Mouse (Mus musculus): ENCODE results near the gene Mrpl52. TPM values are rescaled to one million over a fixed set of nuclear protein-coding genes. Genes with fewer than 3 reads are reported as not detected.

Gene Mrpl52
- 27.3 TPM for polyA plus RNA-seq (2014; fragmentation: Illumina TruSeq; extraction: RNeasy Lipid Tissue Mini Kit (QIAGEN cat#74804); ENCODE audit: low read depth, low replicate concordance)

GRCm38 (mm10) chr14:54426689-54427398, at the start of gene Mrpl52:
Gene Mrpl52 (plus strand): TSS chr14:54426909.

GRCm38 (mm10) chr14:54417623-54418081, 9.1 kb upstream of the Mrpl52 start, which contains the start of gene Slc7a7:
Gene Slc7a7 (minus strand): TSS chr14:54417780.

GRCm38 (mm10) chr14:54431334-54432077, 4.8 kb downstream of the Mrpl52 start, which contains the start of gene Mmp14:
Gene Mmp14 (plus strand): TSS chr14:54431612.

GRCm38 (mm10) chr14:54463959-54464292, 37.2 kb downstream of the Mrpl52 start, which contains the start of gene Lrp10:
Gene Lrp10 (plus strand): TSS chr14:54464137.

GRCm38 (mm10) chr14:54475941-54476844, 49.5 kb downstream of the Mrpl52 start, which contains the start of gene Rem2:
Gene Rem2 (plus strand): TSS chr14:54476100.

Other genes with a start within 250 kb of the Mrpl52 start
- 10.5 TPM for gene Dad1, start 172.8 kb upstream of the Mrpl52 start, polyA plus RNA-seq (2014; fragmentation: Illumina TruSeq; extraction: RNeasy Lipid Tissue Mini Kit (QIAGEN cat#74804); ENCODE audit: low read depth, low replicate concordance)
- gene Abhd4, start 172.7 kb upstream of the Mrpl52 start, polyA plus RNA-seq (2014; fragmentation: Illumina TruSeq; extraction: RNeasy Lipid Tissue Mini Kit (QIAGEN cat#74804); ENCODE audit: low read depth, low replicate concordance), result 51.7 TPM
- gene Olfr49, start 142.0 kb upstream of the Mrpl52 start, polyA plus RNA-seq (2014; fragmentation: Illumina TruSeq; extraction: RNeasy Lipid Tissue Mini Kit (QIAGEN cat#74804); ENCODE audit: low read depth, low replicate concordance), result not detected
- 3.9 TPM for gene Oxa1l, start 66.1 kb upstream of the Mrpl52 start, polyA plus RNA-seq (2014; fragmentation: Illumina TruSeq; extraction: RNeasy Lipid Tissue Mini Kit (QIAGEN cat#74804); ENCODE audit: low read depth, low replicate concordance)
- gene Slc7a7, start 9.1 kb upstream of the Mrpl52 start, polyA plus RNA-seq (2014; fragmentation: Illumina TruSeq; extraction: RNeasy Lipid Tissue Mini Kit (QIAGEN cat#74804); ENCODE audit: low read depth, low replicate concordance), result 2.4 TPM
- 10.9 TPM for gene Mmp14, start 4.7 kb downstream of the Mrpl52 start, polyA plus RNA-seq (2014; fragmentation: Illumina TruSeq; extraction: RNeasy Lipid Tissue Mini Kit (QIAGEN cat#74804); ENCODE audit: low read depth, low replicate concordance)
- 0.66 TPM for gene Lrp10, start 37.2 kb downstream of the Mrpl52 start, polyA plus RNA-seq (2014; fragmentation: Illumina TruSeq; extraction: RNeasy Lipid Tissue Mini Kit (QIAGEN cat#74804); ENCODE audit: low read depth, low replicate concordance)
- gene Rem2, start 49.2 kb downstream of the Mrpl52 start, polyA plus RNA-seq (2014; fragmentation: Illumina TruSeq; extraction: RNeasy Lipid Tissue Mini Kit (QIAGEN cat#74804); ENCODE audit: low read depth, low replicate concordance), result 0.32 TPM
- 40.1 TPM for gene Prmt5, start 90.6 kb downstream of the Mrpl52 start, polyA plus RNA-seq (2014; fragmentation: Illumina TruSeq; extraction: RNeasy Lipid Tissue Mini Kit (QIAGEN cat#74804); ENCODE audit: low read depth, low replicate concordance)
- 22.2 TPM for gene Haus4, start 127.7 kb downstream of the Mrpl52 start, polyA plus RNA-seq (2014; fragmentation: Illumina TruSeq; extraction: RNeasy Lipid Tissue Mini Kit (QIAGEN cat#74804); ENCODE audit: low read depth, low replicate concordance)
- 6.1 TPM for gene Ajuba, start 150.6 kb downstream of the Mrpl52 start, polyA plus RNA-seq (2014; fragmentation: Illumina TruSeq; extraction: RNeasy Lipid Tissue Mini Kit (QIAGEN cat#74804); ENCODE audit: low read depth, low replicate concordance)
- gene 4931414P19Rik, start 179.1 kb downstream of the Mrpl52 start, polyA plus RNA-seq (2014; fragmentation: Illumina TruSeq; extraction: RNeasy Lipid Tissue Mini Kit (QIAGEN cat#74804); ENCODE audit: low read depth, low replicate concordance), result 0.87 TPM
- 4.2 TPM for gene Psmb5, start 191.1 kb downstream of the Mrpl52 start, polyA plus RNA-seq (2014; fragmentation: Illumina TruSeq; extraction: RNeasy Lipid Tissue Mini Kit (QIAGEN cat#74804); ENCODE audit: low read depth, low replicate concordance)
- not detected for gene Psmb11, start 194.5 kb downstream of the Mrpl52 start, polyA plus RNA-seq (2014; fragmentation: Illumina TruSeq; extraction: RNeasy Lipid Tissue Mini Kit (QIAGEN cat#74804); ENCODE audit: low read depth, low replicate concordance)
- not detected for gene Gm17606, start 214.0 kb downstream of the Mrpl52 start, polyA plus RNA-seq (2014; fragmentation: Illumina TruSeq; extraction: RNeasy Lipid Tissue Mini Kit (QIAGEN cat#74804); ENCODE audit: low read depth, low replicate concordance)
- gene Cdh24, start 214.5 kb downstream of the Mrpl52 start, polyA plus RNA-seq (2014; fragmentation: Illumina TruSeq; extraction: RNeasy Lipid Tissue Mini Kit (QIAGEN cat#74804); ENCODE audit: low read depth, low replicate concordance), result 1.3 TPM

Data from testis, adult 10 weeks (tissue).